Mouse (Mus musculus): ENCODE measurements around the gene Nupr1l. TPM values are rescaled to one million over a fixed set of nuclear protein-coding genes. Genes with fewer than 3 reads are reported as not detected.
A peak's percentile ranks its signal among the peaks of the same experiment; 100 is the strongest.

Gene Nupr1l
- polyA plus RNA-seq, 1 experiment from 2014 or later, result 3.8 TPM

- no peak for TF ChIP-seq CTCF (IDR thresholded peaks at IDR 0.05; ENCODE audit: low read depth)
- peak overlapping the region; percentile 66 for H3K27ac ChIP-seq (ENCODE audit: low read depth, low read length)
- H3K4me3 ChIP-seq (ENCODE audit: low read depth, low read length), result no peak overlapping the region
- H3K9me3 ChIP-seq (ENCODE audit: control insufficient read depth), result no peaks in the 10 kb centered on the region
- no peaks in the 10 kb centered on the region for H3K27me3 ChIP-seq (replicated peaks; ENCODE audit: control insufficient read depth, insufficient read depth, low read length)
- no peaks in the 10 kb centered on the region for H3K36me3 ChIP-seq (ENCODE audit: control insufficient read depth, insufficient read depth)
- 52% methylated on average over 8 of the region's 8 CpGs for WGBS
- H3K4me2 ChIP-seq (replicated peaks; ENCODE audit: low read depth), result no peak overlapping the region
- peak; percentile 92 for ATAC-seq
- H3K4me1 ChIP-seq (replicated peaks; ENCODE audit: control insufficient read depth, insufficient read depth, low read length), result no peaks in the 10 kb centered on the region
- no peak overlapping the region for H3K9ac ChIP-seq (ENCODE audit: low read depth, low read length)
These were observed 16.6 kb downstream of the Nupr1l start for GRCm38 (mm10) chr5:129924820-129925452.

GRCm38 (mm10) chr5:129925933-129926332, 17.6 kb downstream of the Nupr1l start:
- Histone ChIP-seq H3K27ac (ENCODE audit: low read depth, low read length) (peak overlapping the region; percentile 70), H3K9ac (ENCODE audit: low read depth, low read length) (no peak overlapping the region), H3K36me3 (ENCODE audit: control insufficient read depth, insufficient read depth) (no peaks in the 10 kb centered on the region), H3K27me3 (replicated peaks; ENCODE audit: control insufficient read depth, insufficient read depth, low read length) (no peaks in the 10 kb centered on the region), H3K4me2 (replicated peaks; ENCODE audit: low read depth) (no peak overlapping the region), H3K4me1 (replicated peaks; ENCODE audit: control insufficient read depth, insufficient read depth, low read length) (no peaks in the 10 kb centered on the region), H3K9me3 (ENCODE audit: control insufficient read depth) (no peaks in the 10 kb centered on the region), H3K4me3 (ENCODE audit: low read depth, low read length) (no peak overlapping the region)
- no peak for ATAC-seq
- no peak for TF ChIP-seq CTCF (IDR thresholded peaks at IDR 0.05; ENCODE audit: low read depth)
- WGBS, result 43% methylated on average over 5 of the region's 5 CpGs

GRCm38 (mm10) chr5:129929924-129930855, 21.9 kb downstream of the Nupr1l start:
- Histone ChIP-seq H3K27me3 (replicated peaks; ENCODE audit: control insufficient read depth, insufficient read depth, low read length) (no peaks in the 10 kb centered on the region), H3K36me3 (ENCODE audit: control insufficient read depth, insufficient read depth) (no peaks in the 10 kb centered on the region), H3K4me2 (replicated peaks; ENCODE audit: low read depth) (no peak overlapping the region), H3K9me3 (ENCODE audit: control insufficient read depth) (no peaks in the 10 kb centered on the region), H3K4me3 (ENCODE audit: low read depth, low read length) (no peak overlapping the region), H3K9ac (ENCODE audit: low read depth, low read length) (no peak overlapping the region), H3K27ac (ENCODE audit: low read depth, low read length) (no peak overlapping the region; the same call in 1 of the 2 replicates), H3K4me1 (replicated peaks; ENCODE audit: control insufficient read depth, insufficient read depth, low read length) (no peaks in the 10 kb centered on the region)
- no peak for TF ChIP-seq CTCF (IDR thresholded peaks at IDR 0.05; ENCODE audit: low read depth)
- peak; percentile 5; the same call in 1 of the 2 replicates for ATAC-seq
- WGBS, result 40% methylated on average over 9 of the region's 9 CpGs

- no peaks in the 10 kb centered on the region for H3K9me3 ChIP-seq (ENCODE audit: control insufficient read depth)
These were observed 28.6 kb downstream of the Nupr1l start for GRCm38 (mm10) chr5:129936941-129937340.

GRCm38 (mm10) chr5:129940281-129940680, 31.9 kb downstream of the Nupr1l start:
- Histone ChIP-seq H3K4me1 (replicated peaks; ENCODE audit: control insufficient read depth, insufficient read depth, low read length) (no peaks in the 10 kb centered on the region), H3K9ac (ENCODE audit: low read depth, low read length) (no peak overlapping the region), H3K9me3 (ENCODE audit: control insufficient read depth) (no peaks in the 10 kb centered on the region), H3K36me3 (ENCODE audit: control insufficient read depth, insufficient read depth) (0 out of 2 replicates have a peak, but pooled peaks cover 3% of the 10 kb centered on the region), H3K4me2 (replicated peaks; ENCODE audit: low read depth) (no peak overlapping the region; the same call in 1 of the 2 replicates), H3K27me3 (replicated peaks; ENCODE audit: control insufficient read depth, insufficient read depth, low read length) (no peaks in the 10 kb centered on the region), H3K4me3 (ENCODE audit: low read depth, low read length) (no peak overlapping the region), H3K27ac (ENCODE audit: low read depth, low read length) (no peak overlapping the region)
- WGBS, result 59% methylated on average over 2 of the region's 2 CpGs
- ATAC-seq, result no peak
- no peak for TF ChIP-seq CTCF (IDR thresholded peaks at IDR 0.05; ENCODE audit: low read depth)

More at GRCm38 (mm10) chr5:129936941-129937340, 28.6 kb downstream of the Nupr1l start:
- WGBS, result 58% methylated on average over 4 of the region's 4 CpGs
- Histone ChIP-seq H3K27ac (ENCODE audit: low read depth, low read length) (no peak overlapping the region), H3K27me3 (replicated peaks; ENCODE audit: control insufficient read depth, insufficient read depth, low read length) (no peaks in the 10 kb centered on the region), H3K4me3 (ENCODE audit: low read depth, low read length) (no peak overlapping the region), H3K4me2 (replicated peaks; ENCODE audit: low read depth) (no peak overlapping the region), H3K36me3 (ENCODE audit: control insufficient read depth, insufficient read depth) (no peaks in the 10 kb centered on the region), H3K4me1 (replicated peaks; ENCODE audit: control insufficient read depth, insufficient read depth, low read length) (no peaks in the 10 kb centered on the region), H3K9ac (ENCODE audit: low read depth, low read length) (no peak overlapping the region)
- no peak for ATAC-seq
- TF ChIP-seq CTCF (IDR thresholded peaks at IDR 0.05; ENCODE audit: low read depth), result no peak
